Mouse (Mus musculus) limb, embryonic 15.5 days (tissue): Measurements from ENCODE around the gene Ppp2ca. TPM values are rescaled to one million over a fixed set of nuclear protein-coding genes. Genes with fewer than 3 reads are reported as not detected.
A peak's percentile ranks its signal among the peaks of the same experiment; 100 is the strongest.

Experiments used
- ATAC-seq: fragments of 200-750 bp; cut with Nextera tagmentation; 2 replicates; pipeline ENCODE4 v1.8.0; 2017; ENCODE audit warnings: low read depth, moderate TSS enrichment; ENCODE audit not compliant: insufficient number of reproducible peaks, low FRiP score, low TSS enrichment
- H3K27ac ChIP-seq: fragments of 300-500 bp; sonication (generic); 2 replicates; pipeline ENCODE4 v1.5.1; 2015; ENCODE audit warnings: moderate library complexity, mild to moderate bottlenecking, inconsistent platforms
- H3K27me3 ChIP-seq: fragments of 300-500 bp; sonication (generic); 2 replicates; pipeline ENCODE4 v1.6.1; 2015; ENCODE audit warnings: inconsistent platforms
- H3K36me3 ChIP-seq: fragments of 300-500 bp; sonication (generic); 2 replicates; pipeline ENCODE4 v1.6.1; 2015; ENCODE audit warnings: inconsistent platforms
- H3K4me1 ChIP-seq: fragments of 300-500 bp; sonication (generic); 2 replicates; pipeline ENCODE4 v1.6.1; 2015; ENCODE audit warnings: inconsistent platforms
- H3K4me2 ChIP-seq: fragments of 300-500 bp; sonication (generic); 2 replicates; pipeline ENCODE4 v1.6.1; 2015; ENCODE audit warnings: mild to moderate bottlenecking, inconsistent platforms
- H3K4me3 ChIP-seq: fragments of 300-500 bp; sonication (generic); 2 replicates; pipeline ENCODE4 v1.5.1; 2015; ENCODE audit warnings: mild to moderate bottlenecking, inconsistent platforms
- H3K9ac ChIP-seq: fragments of 300-500 bp; sonication (generic); 2 replicates; pipeline ENCODE4 v1.6.1; 2015; ENCODE audit warnings: inconsistent platforms
- H3K9me3 ChIP-seq: fragments of 300-500 bp; sonication (generic); 2 replicates; pipeline ENCODE4 v1.6.1; 2016; ENCODE audit warnings: inconsistent platforms
- WGBS: fragments of 180-500 bp; shearing (Covaris S2); methylation state at CpG from one replicate; pipeline ENCODE4 v1.1.7; 2015; 5-methylcytosine and 5-hydroxymethylcytosine counted together
- polyA plus RNA-seq: library from polyadenylated mRNA; unstranded; fragments of >200 nt; fragmentation: Nextera tagmentation; extraction: Ambion mirVana; gene quantifications from 2 replicates; pipeline ENCODE4 v1.2.1, GENCODE M21; 2015

Gene Ppp2ca
- 64.4 and 73.9 TPM in 2 replicates for polyA plus RNA-seq

DNA sequence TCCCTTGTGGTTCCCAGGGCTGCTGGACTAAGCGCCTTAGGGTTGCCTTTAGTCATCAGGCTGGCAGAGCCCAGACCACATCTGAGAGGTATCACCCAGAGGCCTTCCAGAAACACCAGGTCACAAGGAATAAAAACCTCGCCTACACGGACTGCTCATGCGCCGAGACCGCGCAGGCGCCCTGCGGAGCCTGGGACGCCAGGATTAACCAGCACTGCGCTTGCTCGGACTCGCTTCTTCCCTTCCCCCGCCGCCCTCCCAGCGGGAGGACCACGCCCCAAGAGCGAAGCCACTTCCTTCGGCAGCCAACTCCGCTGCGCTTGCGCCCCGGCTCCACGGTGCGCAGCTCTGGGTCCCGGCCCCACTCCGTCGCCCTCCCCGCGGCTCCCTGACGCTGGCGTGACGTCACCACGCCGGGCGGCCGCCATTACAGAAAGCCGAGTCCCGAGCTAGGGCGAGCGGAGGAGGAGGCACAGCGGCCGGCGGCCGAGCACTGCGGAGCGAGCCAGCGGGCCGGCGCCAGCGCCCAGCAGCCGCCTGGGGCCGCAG, at the start of gene Ppp2ca:
Gene Ppp2ca, plus strand, starts transcription at position 284 of the 549 bp plus-strand sequence.
- H3K36me3 ChIP-seq: no peaks in the 10 kb centered on the region
- peak within 1 kb of the TSS; percentile 99 for H3K9ac ChIP-seq
- WGBS: under 1% methylated on average over 50 of the region's 53 CpGs
- peak within 1 kb of the TSS; percentile 80 for H3K4me2 ChIP-seq
- H3K4me1 ChIP-seq: peaks cover 26% of the 10 kb centered on the region
- peak; percentile 98 for ATAC-seq
- H3K27ac ChIP-seq: peak within 1 kb of the TSS; percentile 100
- H3K4me3 ChIP-seq: peak within 1 kb of the TSS; percentile 93
- no peaks in the 10 kb centered on the region for H3K27me3 ChIP-seq
- no peaks in the 10 kb centered on the region for H3K9me3 ChIP-seq

- H3K4me3 ChIP-seq: no peak overlapping the region
- no peak overlapping the region for H3K4me2 ChIP-seq
- H3K9ac ChIP-seq: no peak overlapping the region
- no peaks in the 10 kb centered on the region for H3K9me3 ChIP-seq
- no peaks in the 10 kb centered on the region for H3K36me3 ChIP-seq
- no peak for ATAC-seq
- no peaks in the 10 kb centered on the region for H3K27me3 ChIP-seq
- H3K27ac ChIP-seq: no peak overlapping the region
- WGBS: 75% methylated on average over 6 of the region's 6 CpGs
- H3K4me1 ChIP-seq: peaks cover 2% of the 10 kb centered on the region; the same call in 1 of the 2 replicates
Observed at GRCm38 (mm10) chr11:52053371-52053770, 45.1 kb upstream of the Ppp2ca start.

GRCm38 (mm10) chr11:52054728-52055127, 43.8 kb upstream of the Ppp2ca start:
- no peak for ATAC-seq
- no peaks in the 10 kb centered on the region for H3K9me3 ChIP-seq
- H3K27ac ChIP-seq: no peak overlapping the region
- no peaks in the 10 kb centered on the region for H3K36me3 ChIP-seq
- peaks cover 2% of the 10 kb centered on the region; the same call in 1 of the 2 replicates for H3K4me1 ChIP-seq
- no peak overlapping the region for H3K4me2 ChIP-seq
- H3K27me3 ChIP-seq: no peaks in the 10 kb centered on the region
- 65% methylated on average over 3 of the region's 3 CpGs for WGBS
- H3K9ac ChIP-seq: no peak overlapping the region
- no peak overlapping the region for H3K4me3 ChIP-seq

DNA sequence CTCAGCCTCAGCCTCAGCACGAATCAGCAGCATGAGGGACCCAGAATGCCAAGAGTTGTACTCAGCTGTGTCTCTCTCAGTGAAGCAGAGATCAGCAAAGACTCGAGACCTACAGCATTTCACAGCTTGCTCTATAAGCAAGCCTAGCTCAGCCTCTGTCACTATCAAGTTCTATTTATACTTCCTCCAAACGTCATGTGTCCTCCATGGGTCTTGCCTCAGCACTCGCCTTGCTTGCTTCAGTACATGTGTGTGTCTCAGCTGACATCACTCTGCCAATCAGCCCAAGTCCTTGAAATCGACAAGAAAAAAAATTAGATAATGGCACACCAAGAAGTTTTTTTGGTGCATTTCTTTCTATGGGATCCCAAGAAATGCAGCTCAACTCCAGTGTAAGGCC, 42.3 kb upstream of the Ppp2ca start:
- Histone ChIP-seq H3K9ac (no peak overlapping the region), H3K4me2 (no peak overlapping the region), H3K36me3 (no peaks in the 10 kb centered on the region), H3K27ac (no peak overlapping the region), H3K4me1 (peaks cover 2% of the 10 kb centered on the region; the same call in 1 of the 2 replicates), H3K9me3 (no peaks in the 10 kb centered on the region), H3K27me3 (no peaks in the 10 kb centered on the region), H3K4me3 (no peak overlapping the region)
- no peak for ATAC-seq
- WGBS: 72% methylated on average over 5 of the region's 5 CpGs

DNA sequence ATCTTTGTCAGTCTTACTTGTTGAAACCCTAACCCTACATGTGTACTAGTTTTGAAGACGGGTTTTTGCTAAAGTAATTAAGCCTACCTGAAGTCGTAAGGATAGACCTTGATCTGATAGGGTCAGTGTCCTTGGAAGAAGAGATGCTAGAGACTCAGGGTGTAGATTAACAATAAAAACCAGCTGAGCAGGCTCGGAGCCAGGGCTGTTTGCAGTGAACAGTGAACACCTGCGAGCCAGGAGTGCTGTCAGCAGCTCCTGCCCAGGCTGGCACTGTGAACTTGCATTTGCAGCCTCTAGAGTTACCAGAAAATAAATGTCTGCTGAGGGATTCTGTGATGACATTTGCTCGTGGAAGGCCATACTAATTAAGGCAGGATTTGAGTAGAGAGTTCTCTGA, 39.5 kb upstream of the Ppp2ca start:
- no peaks in the 10 kb centered on the region for H3K36me3 ChIP-seq
- no peaks in the 10 kb centered on the region for H3K27me3 ChIP-seq
- WGBS: 42% methylated on average over 5 of the region's 5 CpGs
- no peak overlapping the region for H3K4me2 ChIP-seq
- no peak overlapping the region for H3K4me3 ChIP-seq
- no peak for ATAC-seq
- H3K4me1 ChIP-seq: no peaks in the 10 kb centered on the region
- no peak overlapping the region for H3K27ac ChIP-seq
- no peak overlapping the region for H3K9ac ChIP-seq
- H3K9me3 ChIP-seq: no peaks in the 10 kb centered on the region

GRCm38 (mm10) chr11:52060315-52060714, 38.2 kb upstream of the Ppp2ca start:
- H3K4me1 ChIP-seq: no peaks in the 10 kb centered on the region
- no peak overlapping the region for H3K4me2 ChIP-seq
- H3K9me3 ChIP-seq: no peaks in the 10 kb centered on the region
- no peak overlapping the region for H3K27ac ChIP-seq
- 88% methylated on average over 4 of the region's 4 CpGs for WGBS
- no peaks in the 10 kb centered on the region for H3K36me3 ChIP-seq
- no peaks in the 10 kb centered on the region for H3K27me3 ChIP-seq
- no peak overlapping the region for H3K4me3 ChIP-seq
- H3K9ac ChIP-seq: no peak overlapping the region
- ATAC-seq: no peak

- no peak overlapping the region for H3K4me2 ChIP-seq
- no peak overlapping the region for H3K9ac ChIP-seq
- no peaks in the 10 kb centered on the region for H3K4me1 ChIP-seq
- no peak overlapping the region for H3K4me3 ChIP-seq
- H3K9me3 ChIP-seq: no peaks in the 10 kb centered on the region
- 92% methylated on average over 5 of the region's 5 CpGs for WGBS
- H3K36me3 ChIP-seq: no peaks in the 10 kb centered on the region
- no peak overlapping the region for H3K27ac ChIP-seq
- no peaks in the 10 kb centered on the region for H3K27me3 ChIP-seq
- no peak for ATAC-seq
Observed at GRCm38 (mm10) chr11:52062406-52062805, 36.1 kb upstream of the Ppp2ca start.

- Histone ChIP-seq H3K27me3 (no peaks in the 10 kb centered on the region), H3K4me2 (no peak overlapping the region), H3K9me3 (no peaks in the 10 kb centered on the region), H3K9ac (no peak overlapping the region), H3K36me3 (no peaks in the 10 kb centered on the region), H3K4me1 (no peaks in the 10 kb centered on the region), H3K27ac (no peak overlapping the region), H3K4me3 (no peak overlapping the region)
- WGBS: 50% methylated on average over 3 of the region's 3 CpGs
- no peak for ATAC-seq
Observed at GRCm38 (mm10) chr11:52064398-52064797, 34.1 kb upstream of the Ppp2ca start.

DNA sequence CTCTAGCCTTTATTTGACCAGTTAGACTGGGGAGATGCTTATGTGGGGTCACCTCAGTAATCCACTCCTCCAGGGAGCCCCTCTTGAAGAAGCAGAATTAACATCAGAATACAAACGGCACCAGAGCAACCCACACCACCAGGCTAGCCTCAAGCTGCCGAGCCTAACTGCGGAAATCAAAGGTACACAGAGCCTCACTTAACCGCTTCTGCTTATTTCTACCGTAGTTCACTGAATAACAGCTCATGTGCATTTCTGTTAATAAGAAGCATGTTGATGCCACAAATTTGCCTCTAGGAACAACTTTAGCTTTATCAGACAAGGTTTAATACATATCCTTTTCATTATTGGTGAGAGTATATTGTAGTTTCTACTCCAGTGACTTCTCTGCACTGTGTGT, 32.6 kb upstream of the Ppp2ca start:
- Histone ChIP-seq H3K4me3 (no peak overlapping the region), H3K27ac (no peak overlapping the region), H3K9ac (no peak overlapping the region), H3K27me3 (no peaks in the 10 kb centered on the region), H3K4me1 (no peaks in the 10 kb centered on the region), H3K4me2 (no peak overlapping the region), H3K9me3 (no peaks in the 10 kb centered on the region), H3K36me3 (no peaks in the 10 kb centered on the region)
- WGBS: 9% methylated on average over 5 of the region's 5 CpGs
- ATAC-seq: no peak

- Histone ChIP-seq H3K4me2 (no peak overlapping the region), H3K36me3 (no peaks in the 10 kb centered on the region), H3K9me3 (no peaks in the 10 kb centered on the region), H3K27ac (no peak overlapping the region), H3K27me3 (no peaks in the 10 kb centered on the region), H3K9ac (no peak overlapping the region), H3K4me3 (no peak overlapping the region), H3K4me1 (peaks cover 7% of the 10 kb centered on the region; the same call in 1 of the 2 replicates)
- 50% methylated on average over 10 of the region's 10 CpGs for WGBS
- ATAC-seq: no peak
Observed at GRCm38 (mm10) chr11:52071768-52072167, 26.7 kb upstream of the Ppp2ca start.

- no peak overlapping the region for H3K27ac ChIP-seq
- WGBS: 69% methylated on average over 8 of the region's 8 CpGs
- H3K4me2 ChIP-seq: no peak overlapping the region
- H3K4me1 ChIP-seq: peaks cover 7% of the 10 kb centered on the region; the same call in 1 of the 2 replicates
- H3K9ac ChIP-seq: no peak overlapping the region
- no peaks in the 10 kb centered on the region for H3K9me3 ChIP-seq
- ATAC-seq: no peak
- H3K27me3 ChIP-seq: no peaks in the 10 kb centered on the region
- H3K4me3 ChIP-seq: no peak overlapping the region
- no peaks in the 10 kb centered on the region for H3K36me3 ChIP-seq
Observed at GRCm38 (mm10) chr11:52073528-52074170, 24.8 kb upstream of the Ppp2ca start.

- Histone ChIP-seq H3K9ac (no peak overlapping the region), H3K36me3 (no peaks in the 10 kb centered on the region), H3K27ac (no peak overlapping the region), H3K4me1 (peaks cover 7% of the 10 kb centered on the region; the same call in 1 of the 2 replicates), H3K4me2 (no peak overlapping the region), H3K4me3 (no peak overlapping the region), H3K27me3 (no peaks in the 10 kb centered on the region), H3K9me3 (no peaks in the 10 kb centered on the region)
- no peak for ATAC-seq
- WGBS: 66% methylated on average over 14 of the region's 14 CpGs
Observed at GRCm38 (mm10) chr11:52074626-52075470, 23.6 kb upstream of the Ppp2ca start.
